Mouse (Mus musculus) lung, adult 2 months (tissue): ENCODE data around the gene Pigq. TPM values are rescaled to one million over a fixed set of nuclear protein-coding genes. Genes with fewer than 3 reads are reported as not detected.

ENCODE experiments used
- DNase-seq: peaks from one replicate; pipeline ENCODE4 v3.0.0; 2022
- H3K4me1 ChIP-seq: fragments of 200-500 bp; 2 replicates; pipeline ENCODE4 v1.6.1; 2011; ENCODE audit warnings: low read length; ENCODE audit not compliant: control insufficient read depth, insufficient read depth
- H3K4me3 ChIP-seq: fragments of 200-500 bp; replicated peaks from 2 replicates; pipeline ENCODE3; 2011; ENCODE audit warnings: low read depth, mild to moderate bottlenecking, control low read depth, low read length; ENCODE audit errors: extremely low read depth
- CTCF ChIP-seq: fragments of 200-500 bp; IDR thresholded peaks from 2 replicates; pipeline ENCODE4 v1.5.1; 2011; ENCODE audit warnings: mild to moderate bottlenecking, low read length, control low read depth; ENCODE audit not compliant: insufficient read depth
- POLR2A ChIP-seq: fragments of 200-500 bp; IDR thresholded peaks from 2 replicates; pipeline ENCODE4 v1.6.1; 2011; ENCODE audit warnings: low read depth, mild to moderate bottlenecking, control low read depth, low read length, borderline replicate concordance; ENCODE audit errors: extremely low read depth
- WGBS: fragments of 180-500 bp; shearing (Covaris S2); methylation state at CpG from one replicate; pipeline ENCODE4 v1.1.7; 2018; 5-methylcytosine and 5-hydroxymethylcytosine counted together
- polyA plus RNA-seq: library from polyadenylated mRNA; depleted of rRNA; stranded (reverse); fragments of >200 nt; gene quantifications from 2 replicates; pipeline ENCODE4 v1.2.3, GENCODE M21; 2012

Gene Pigq
- polyA plus RNA-seq, 1 experiment, result 131 TPM

DNA sequence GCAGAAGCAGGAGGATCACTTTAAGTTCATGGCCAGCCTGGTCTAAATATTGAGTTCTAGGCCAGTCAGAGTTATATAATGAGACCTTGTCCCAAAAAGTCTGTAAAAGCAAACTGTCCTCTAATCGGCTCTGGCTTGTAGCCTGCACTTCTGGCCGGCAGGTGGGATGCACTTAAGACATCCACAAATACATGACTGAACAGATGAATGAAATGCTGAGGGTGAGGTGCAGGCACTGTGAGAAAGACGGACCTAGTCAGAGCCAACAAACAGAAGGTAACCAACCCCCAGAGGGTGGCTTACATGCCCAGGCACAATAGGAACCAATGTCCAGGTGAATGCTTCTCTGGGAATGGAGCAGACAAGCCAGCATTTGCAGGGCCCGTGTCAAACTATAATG, 30.4 kb downstream of the Pigq start:
- Histone ChIP-seq H3K4me1 (peaks cover 37% of the 10 kb centered on the region), H3K4me3 (no peak overlapping the region)
- DNase-seq, result no peak
- no peak for TF ChIP-seq POLR2A
- no peak for TF ChIP-seq CTCF
- 49% methylated on average over 4 of the region's 4 CpGs for WGBS

DNA sequence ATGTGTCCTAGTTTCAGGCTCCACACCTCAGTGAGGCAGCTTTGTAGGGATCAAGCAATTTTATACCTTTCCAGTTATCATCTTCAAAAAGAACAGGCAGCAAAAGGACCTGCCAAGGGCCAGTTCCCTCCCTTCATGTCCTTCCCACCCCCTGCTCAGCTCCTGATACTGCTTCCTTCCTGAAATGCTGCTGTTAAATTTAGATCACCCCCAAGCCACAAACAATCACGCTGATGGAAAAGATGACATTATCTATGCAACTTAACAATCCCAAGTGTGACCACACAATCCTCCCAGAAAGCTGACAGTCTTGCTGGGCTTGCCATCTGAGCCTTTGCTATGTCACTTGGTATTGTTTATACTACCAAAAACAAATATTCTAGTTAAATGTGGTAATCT, 30.9 kb downstream of the Pigq start:
- no peak for DNase-seq
- Histone ChIP-seq H3K4me3 (no peak overlapping the region), H3K4me1 (peaks cover 37% of the 10 kb centered on the region)
- 13% methylated on average over 1 of the region's 1 CpGs for WGBS
- no peak for TF ChIP-seq POLR2A
- no peak for TF ChIP-seq CTCF

DNA sequence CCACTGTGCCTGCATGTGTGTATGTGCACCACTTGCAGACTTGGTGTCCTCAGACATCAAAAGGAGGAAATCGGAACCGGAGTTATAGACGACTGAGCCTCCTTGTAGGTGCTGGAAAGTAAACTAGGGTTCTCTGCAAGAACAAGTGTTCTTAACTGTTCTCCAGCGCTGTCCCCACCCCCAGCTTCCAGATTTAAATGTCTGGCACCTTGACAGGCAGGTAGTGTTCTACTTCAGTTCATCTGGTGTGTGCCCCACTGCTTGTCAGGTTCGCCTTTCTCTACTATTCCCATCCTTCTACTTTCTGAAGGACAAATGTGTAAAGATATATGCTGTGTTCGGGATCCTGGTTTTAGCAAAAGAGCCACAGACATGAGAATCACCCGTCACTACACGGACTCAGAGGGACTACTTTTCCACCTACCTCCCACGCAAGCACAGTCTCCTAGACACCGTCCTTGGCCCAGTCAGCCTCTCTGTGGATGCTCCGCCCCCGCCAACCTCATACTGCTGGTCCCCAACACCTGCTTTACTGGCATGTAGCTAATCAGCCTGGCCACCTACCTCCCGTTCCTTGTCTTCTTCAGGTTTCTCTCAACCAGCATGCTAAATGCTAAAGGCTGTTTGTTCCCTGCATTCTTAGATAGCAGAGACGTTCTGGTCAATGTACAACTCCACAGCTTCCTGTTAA, 31.4 kb downstream of the Pigq start:
- Histone ChIP-seq H3K4me1 (peaks cover 32% of the 10 kb centered on the region), H3K4me3 (no peak overlapping the region)
- TF ChIP-seq POLR2A (no peak), CTCF (no peak)
- DNase-seq, result peak; percentile 38
- 47% methylated on average over 14 of the region's 14 CpGs for WGBS

DNA sequence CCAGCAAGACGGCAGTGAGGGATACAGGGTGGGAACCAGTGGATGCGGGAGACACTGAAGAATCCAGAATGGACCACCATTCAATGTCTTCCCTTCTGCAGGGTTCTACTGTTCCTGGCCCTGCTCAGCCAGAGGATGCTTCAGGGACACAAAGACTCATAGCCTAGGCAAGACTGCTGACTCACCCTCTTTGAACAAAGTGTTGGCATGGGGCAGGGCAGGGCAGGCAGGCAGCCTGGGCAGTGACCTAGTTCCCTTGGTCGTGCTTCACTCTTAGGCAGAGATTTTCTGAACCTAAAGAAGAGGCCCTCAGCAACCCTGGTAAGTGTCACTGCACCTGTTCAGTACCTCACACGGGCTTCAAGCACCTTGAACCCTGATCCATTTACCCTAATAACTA, 32.9 kb downstream of the Pigq start:
- TF ChIP-seq CTCF, result no peak
- TF ChIP-seq POLR2A, result no peak
- Histone ChIP-seq H3K4me3 (no peak overlapping the region), H3K4me1 (peaks cover 20% of the 10 kb centered on the region)
- WGBS, result 68% methylated on average over 4 of the region's 4 CpGs
- peak; percentile 28 for DNase-seq

DNA sequence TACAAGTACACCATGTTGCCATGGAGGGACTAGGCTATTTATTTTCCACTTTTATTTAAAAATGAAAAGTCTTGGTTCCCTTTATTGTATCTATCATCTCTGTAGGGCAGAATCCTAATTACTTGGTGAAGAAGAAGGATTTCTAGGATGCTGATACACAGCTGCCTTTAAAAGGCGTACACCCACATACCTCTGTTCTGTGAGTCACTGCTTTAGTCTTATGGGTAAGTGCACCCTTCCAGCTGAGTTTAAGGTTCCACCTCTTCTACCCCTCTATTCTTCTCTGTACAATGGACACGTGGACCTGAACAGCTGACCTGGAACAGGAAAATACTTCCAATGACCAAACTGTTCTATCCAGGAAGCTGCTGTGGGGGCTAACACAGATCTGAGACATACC, 37.1 kb downstream of the Pigq start:
- no peak overlapping the region for H3K4me3 ChIP-seq
- no peak for DNase-seq
- H3K4me1 ChIP-seq, result peaks cover 8% of the 10 kb centered on the region
- TF ChIP-seq CTCF (no peak), POLR2A (no peak)
- WGBS, result 71% methylated on average over 2 of the region's 2 CpGs

DNA sequence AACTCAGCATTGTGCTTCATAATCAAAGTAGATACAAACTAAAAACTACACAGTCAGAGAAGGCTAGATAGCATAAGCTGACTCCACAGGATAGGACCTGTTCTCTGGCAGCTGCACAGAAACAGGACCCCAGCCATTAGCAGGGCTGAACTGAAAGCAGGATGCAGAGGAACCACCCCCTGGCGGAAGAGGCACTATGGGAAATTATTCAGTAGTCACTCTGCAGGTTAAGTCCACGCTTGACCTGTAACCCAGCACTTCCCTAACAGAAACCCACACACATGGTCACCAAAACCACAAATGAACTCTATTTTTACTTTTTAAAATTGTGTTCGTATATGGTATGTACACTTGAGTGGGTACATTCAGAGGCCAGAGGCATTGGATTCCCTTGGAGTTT, 41.7 kb downstream of the Pigq start:
- Histone ChIP-seq H3K4me3 (no peak overlapping the region), H3K4me1 (no peaks in the 10 kb centered on the region; the same call in 1 of the 2 replicates)
- TF ChIP-seq POLR2A, result no peak
- no peak for TF ChIP-seq CTCF
- DNase-seq, result no peak
- WGBS, result 76% methylated on average over 3 of the region's 3 CpGs

DNA sequence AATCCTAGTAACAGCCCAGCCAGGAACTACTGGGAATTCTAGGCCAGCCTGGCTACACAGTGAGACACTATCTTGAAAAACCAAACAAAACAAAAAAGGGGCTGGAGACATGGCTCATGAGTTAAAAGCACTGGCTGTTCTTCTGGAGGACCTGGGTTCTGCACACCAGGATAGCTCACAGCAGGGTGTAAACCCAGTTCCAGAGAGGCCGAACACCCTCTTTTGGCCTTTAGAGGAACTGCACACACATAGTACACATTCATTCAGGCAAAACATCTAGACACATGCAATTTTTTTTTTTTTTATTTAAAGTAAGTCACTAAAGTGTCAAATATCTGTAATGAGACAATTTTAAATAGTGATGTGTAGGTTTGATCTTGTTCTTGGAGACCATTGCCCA, 44.5 kb downstream of the Pigq start:
- DNase-seq, result no peak
- TF ChIP-seq CTCF (no peak), POLR2A (no peak)
- H3K4me3 ChIP-seq, result no peak overlapping the region
- H3K4me1 ChIP-seq, result no peaks in the 10 kb centered on the region
- WGBS, result 96% methylated on average over 1 of the region's 1 CpGs

DNA sequence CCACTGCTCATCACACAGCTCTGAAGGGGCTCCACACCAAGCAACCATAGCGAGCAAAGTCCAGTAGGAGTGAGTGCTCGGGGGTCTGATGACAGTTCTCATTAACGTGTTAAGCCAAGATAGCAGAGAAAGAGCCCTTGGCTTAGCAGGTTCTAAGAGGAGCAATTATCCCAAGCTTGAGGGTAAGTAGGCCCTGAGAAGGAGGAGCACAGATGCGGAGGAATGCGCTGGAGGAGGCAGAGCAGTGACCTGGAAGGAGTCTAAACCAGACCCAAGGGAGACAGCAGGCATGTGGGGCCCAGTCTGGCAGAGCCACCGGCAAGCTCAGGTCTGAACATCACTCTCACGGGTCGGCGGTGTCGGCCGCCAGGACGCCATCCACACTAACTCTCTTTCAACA, 48.8 kb downstream of the Pigq start:
- peaks cover 3% of the 10 kb centered on the region; the same call in 1 of the 2 replicates for H3K4me1 ChIP-seq
- no peak for TF ChIP-seq POLR2A
- TF ChIP-seq CTCF, result no peak
- whole genome bisulfite sequencing, result 73% methylated on average over 12 of the region's 12 CpGs
- H3K4me3 ChIP-seq, result no peak overlapping the region
- no peak for DNase-seq

DNA sequence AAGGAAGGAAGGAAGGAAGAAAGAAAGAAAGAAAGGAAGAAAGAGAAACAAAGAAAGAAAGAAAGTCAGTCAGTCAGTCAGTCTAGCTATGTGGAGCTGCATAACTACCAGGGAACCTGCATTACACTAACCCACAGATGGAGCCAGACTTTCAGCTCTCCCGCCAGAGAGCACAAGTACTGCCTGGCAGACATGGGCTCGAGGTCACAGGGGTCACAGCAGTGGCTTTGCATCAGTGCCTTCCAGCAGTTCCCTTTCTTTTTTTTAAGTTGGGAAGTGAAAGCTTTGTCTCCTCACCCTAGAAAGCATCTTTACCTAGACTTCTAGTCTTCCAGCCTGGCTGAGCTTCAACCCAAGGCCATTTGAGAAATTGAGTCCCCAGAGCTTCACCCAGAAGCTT, 49.3 kb downstream of the Pigq start:
- Histone ChIP-seq H3K4me1 (peaks cover 3% of the 10 kb centered on the region; the same call in 1 of the 2 replicates), H3K4me3 (no peak overlapping the region)
- TF ChIP-seq CTCF (no peak), POLR2A (no peak)
- 49% methylated on average over 2 of the region's 2 CpGs for WGBS
- DNase-seq, result no peak

DNA sequence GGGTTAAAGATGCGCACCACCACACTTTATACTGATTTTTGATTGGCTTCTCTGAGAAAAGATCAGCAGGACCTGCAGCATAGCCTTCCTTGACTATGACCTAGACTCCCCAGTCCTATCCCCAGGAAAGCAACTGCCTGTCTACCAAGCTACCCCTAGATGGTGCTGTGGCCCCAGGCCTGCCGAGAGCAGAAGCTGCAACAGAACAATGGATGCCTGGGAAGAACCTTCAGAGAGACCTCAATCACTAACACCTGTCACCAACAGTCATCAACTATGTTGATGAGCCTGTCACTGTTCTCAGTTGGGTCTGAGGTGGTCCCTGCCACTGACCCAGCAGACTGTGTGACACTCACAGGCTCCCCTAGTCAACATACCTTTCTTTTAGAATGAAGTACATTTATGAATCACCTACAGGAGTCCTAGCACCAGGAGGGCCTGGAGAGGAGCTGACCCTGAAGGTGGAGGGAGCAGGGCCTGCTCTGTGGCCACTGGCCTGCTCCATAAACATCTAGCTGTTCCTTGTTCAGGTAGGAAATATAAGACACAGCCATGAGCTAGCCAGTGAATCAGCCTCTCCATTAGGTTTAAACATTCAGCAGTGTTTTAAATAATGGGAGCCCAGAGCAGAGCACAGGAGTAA, 50.6 kb downstream of the Pigq start:
- TF ChIP-seq CTCF (peak; percentile 99), POLR2A (no peak)
- peaks cover 3% of the 10 kb centered on the region; the same call in 1 of the 2 replicates for H3K4me1 ChIP-seq
- DNase-seq, result peak; percentile 59
- H3K4me3 ChIP-seq, result no peak overlapping the region
- 30% methylated on average over 2 of the region's 2 CpGs for WGBS
